In genomic region chr13:18809978-18810675, GRCm38 (mm10) we compare ENCODE assay signal across 7 mouse cellular contexts.
DNase-seq lines count a peak whose midpoint lies in the region; ATAC-seq lines count a peak whose summit lies in the region.

No protein-coding gene starts in this region.

- no peak overlapping the region for H3K4me3 ChIP-seq in hindbrain, embryonic 13.5 days

- H3K4me1 ChIP-seq in hindbrain, embryonic 13.5 days (replicated peaks), result peaks cover 3% of the 10 kb centered on the region; the same call in 1 of the 2 replicates

- H3K27me3 ChIP-seq in hindbrain, embryonic 13.5 days, result no peaks in the 10 kb centered on the region

- DNase-seq in NIH3T3 (ENCODE audit: low read depth), result peak; percentile 82
- DNase-seq in brain, embryonic 18.5 days (ENCODE audit: low read depth, low spot score), result peak; percentile 72
- peak; percentile 55 for DNase-seq in layer of hippocampus, adult 9-10 months (ENCODE audit: low spot score)
- DNase-seq in right cerebral cortex, postnatal 10 days (ENCODE audit: low spot score in 2 of 2), result peak; percentile 73 to 87

- no peak overlapping the region for H3K4me2 ChIP-seq in hindbrain, embryonic 13.5 days

- H3K27ac ChIP-seq in hindbrain, embryonic 13.5 days, result 0 out of 2 replicates have a peak overlapping the region, but pooled peaks have one; percentile 30

- H3K9ac ChIP-seq in hindbrain, embryonic 13.5 days, result peak overlapping the region; percentile 62; the same call in 1 of the 2 replicates

- WGBS in hindbrain, embryonic 13.5 days, result 20% methylated on average over 11 of the region's 11 CpGs

- no peaks in the 10 kb centered on the region for H3K9me3 ChIP-seq in hindbrain, embryonic 13.5 days

- H3K36me3 ChIP-seq in hindbrain, embryonic 13.5 days, result peaks cover 16% of the 10 kb centered on the region

- 0 out of 2 replicates have a peak, but pooled peaks have one; percentile 52 for ATAC-seq in erythroid progenitor cell, adult 5-6 weeks (replicated peaks; ENCODE audit: low FRiP score, poor library complexity, severe bottlenecking)
- ATAC-seq in hindbrain, embryonic 13.5 days (ENCODE audit: low FRiP score), result peak; percentile 89
- ATAC-seq in megakaryocyte, adult 5-6 weeks (ENCODE audit: poor library complexity, severe bottlenecking), result peak; percentile 91
